Mouse (Mus musculus): ENCODE results near the gene Kctd20.
"Not testable (repeated sequence)": the region's sequence is repeated elsewhere in the genome, so short reads cannot be mapped to it uniquely, and the experiment has no call there.

Gene Kctd20

DNA sequence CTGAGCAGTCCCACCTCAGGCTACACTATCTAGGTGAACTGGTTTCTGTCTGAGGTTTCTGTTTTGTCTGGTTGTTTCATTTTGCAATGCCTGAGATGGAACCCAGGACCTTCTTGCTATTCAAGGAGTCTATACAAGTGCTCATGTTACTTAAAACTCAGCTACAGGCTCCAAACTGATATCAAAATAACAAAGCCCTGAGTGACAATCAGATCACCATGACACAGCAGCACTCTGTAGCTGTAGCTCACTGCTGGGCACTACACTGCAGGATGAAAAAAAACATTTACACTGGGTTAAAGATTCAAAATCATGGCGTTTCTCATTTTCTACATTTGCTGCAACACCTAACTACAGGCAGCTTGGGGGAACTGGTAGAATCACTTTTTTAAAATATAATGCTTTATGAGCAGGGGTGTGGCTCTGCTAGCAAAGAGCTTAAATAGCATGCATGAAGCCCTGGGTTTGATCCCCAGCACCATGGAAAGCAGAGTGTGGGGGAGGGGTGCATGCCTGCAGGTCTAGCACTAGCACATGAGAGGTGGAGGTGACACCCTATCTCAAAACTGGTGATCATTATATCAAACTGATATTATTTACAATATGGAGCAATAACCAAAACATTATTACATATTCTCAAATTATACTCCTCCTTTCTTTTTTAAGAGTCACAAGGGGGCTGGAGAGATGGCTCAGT is 33.1 kb downstream of the Kctd20 start:
- no peak for DNase-seq (ENCODE audit: low spot score)

- DNase-seq (ENCODE audit: low spot score), result no peak
These were observed 35.1 kb downstream of the Kctd20 start for GRCm38 (mm10) chr17:28986833-28987232.

GRCm38 (mm10) chr17:28987713-28988112 is 36.0 kb downstream of the Kctd20 start:
- DNase-seq (ENCODE audit: low spot score), result no peak

DNA sequence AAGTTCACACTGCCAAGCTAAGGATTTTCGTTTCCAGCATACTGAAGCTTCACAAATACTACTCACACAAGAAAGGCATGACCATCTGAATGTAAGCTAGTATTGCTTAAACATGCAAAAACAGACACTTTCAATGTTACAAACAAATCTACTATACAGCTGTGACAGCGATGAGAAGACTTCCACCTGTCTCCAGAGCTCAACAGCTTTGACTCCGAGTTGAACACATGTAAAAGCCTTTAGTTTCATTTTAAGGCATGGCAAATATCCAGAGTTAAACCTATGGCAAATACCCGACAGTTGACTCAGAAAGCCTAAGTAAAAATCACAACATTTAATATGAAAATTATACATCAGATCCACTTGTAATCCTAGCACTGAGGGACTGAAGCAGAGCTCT is 36.5 kb downstream of the Kctd20 start:
- DNase-seq (ENCODE audit: low spot score), result no peak

GRCm38 (mm10) chr17:28988996-28989395 is 37.2 kb downstream of the Kctd20 start:
- no peak for DNase-seq (ENCODE audit: low spot score)

DNA sequence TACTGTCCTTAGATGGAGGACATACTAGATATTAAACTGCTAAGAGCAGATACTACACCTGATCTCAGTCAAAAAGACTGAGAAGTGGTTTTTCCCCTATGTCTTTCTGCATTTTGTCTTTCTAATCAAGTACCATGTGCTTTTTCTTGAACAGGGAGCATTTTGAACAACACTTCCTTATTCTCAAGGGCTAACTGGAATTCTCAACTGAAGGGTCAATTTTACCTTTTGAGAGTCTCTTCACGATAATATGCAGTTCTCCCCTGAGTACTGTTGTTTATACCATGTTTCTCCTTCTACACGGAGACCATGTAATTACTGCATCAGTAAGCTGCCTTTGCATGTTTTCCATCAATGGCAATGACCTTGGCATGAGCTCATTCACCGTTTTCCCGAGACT is 38.3 kb downstream of the Kctd20 start:
- no peak for DNase-seq (ENCODE audit: low spot score)

GRCm38 (mm10) chr17:28991286-28991685 is 39.5 kb downstream of the Kctd20 start:
- DNase-seq (ENCODE audit: low spot score), result no peak

DNA sequence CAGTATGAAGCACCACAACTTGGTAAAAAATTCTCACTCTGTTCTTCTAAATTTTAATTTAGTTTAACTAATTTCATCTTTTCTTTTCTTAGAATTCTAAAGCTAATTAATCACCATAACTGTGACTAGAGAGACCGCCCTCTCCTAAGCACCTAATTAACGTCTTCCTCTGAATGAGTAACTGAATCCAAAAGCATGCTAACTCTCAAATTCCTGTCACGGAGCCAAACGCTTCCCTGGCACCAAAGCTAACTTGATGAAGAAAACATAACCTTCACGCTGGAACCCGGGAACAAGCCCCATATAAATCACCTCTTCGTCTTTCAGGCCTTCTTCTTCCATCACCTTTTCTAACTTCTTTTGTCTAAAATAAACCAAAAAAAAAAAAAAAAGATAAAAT is 40.4 kb downstream of the Kctd20 start:
- no peak for DNase-seq (ENCODE audit: low spot score)

GRCm38 (mm10) chr17:28993004-28993403 is 41.3 kb downstream of the Kctd20 start:
- not testable (repeated sequence) for DNase-seq (ENCODE audit: low spot score)

DNA sequence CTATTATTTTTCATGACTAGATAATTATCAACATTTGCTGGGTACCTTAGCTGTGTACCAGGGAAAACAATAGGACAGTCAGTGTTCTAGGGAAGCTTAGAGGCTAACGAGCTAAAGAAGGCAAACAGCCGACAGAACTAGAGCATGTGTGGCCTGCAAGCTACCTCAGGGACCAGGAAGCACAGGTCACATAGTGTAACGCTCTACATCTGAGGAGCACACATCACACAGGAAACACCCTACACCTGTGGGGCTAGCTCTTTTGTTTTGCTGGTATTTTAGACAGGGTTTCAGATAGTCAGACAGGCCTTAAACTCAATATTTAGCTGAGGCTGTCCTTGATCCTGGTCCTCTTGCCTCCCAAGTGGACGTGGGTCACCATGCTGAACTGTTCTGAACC is 42.9 kb downstream of the Kctd20 start:
- no peak for DNase-seq (ENCODE audit: low spot score)

- DNase-seq (ENCODE audit: low spot score), result no peak
These were observed 48.7 kb downstream of the Kctd20 start for GRCm38 (mm10) chr17:29000465-29000864.

DNA sequence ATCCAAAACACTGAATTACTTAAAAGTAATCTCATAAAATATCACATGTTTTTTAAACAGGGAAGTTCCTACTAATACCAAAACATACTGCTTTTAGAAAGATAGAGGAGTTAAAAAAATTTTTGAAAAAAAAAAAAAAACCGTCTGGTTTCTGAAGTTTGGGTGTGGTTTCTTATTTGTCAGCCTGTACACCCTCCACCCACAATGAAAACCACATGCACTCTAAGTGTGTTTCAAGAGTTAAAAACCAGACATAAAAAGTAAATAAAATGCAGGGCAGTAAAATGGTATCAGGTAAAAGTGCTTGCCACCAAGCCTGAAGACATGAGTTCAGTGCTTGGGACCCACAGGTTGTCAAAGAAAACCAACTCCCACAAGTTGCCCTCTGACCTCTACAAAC is 52.0 kb downstream of the Kctd20 start:
- DNase-seq (ENCODE audit: low spot score), result no peak

GRCm38 (mm10) chr17:29005002-29005401 is 53.3 kb downstream of the Kctd20 start:
- DNase-seq (ENCODE audit: low spot score), result no peak

DNA sequence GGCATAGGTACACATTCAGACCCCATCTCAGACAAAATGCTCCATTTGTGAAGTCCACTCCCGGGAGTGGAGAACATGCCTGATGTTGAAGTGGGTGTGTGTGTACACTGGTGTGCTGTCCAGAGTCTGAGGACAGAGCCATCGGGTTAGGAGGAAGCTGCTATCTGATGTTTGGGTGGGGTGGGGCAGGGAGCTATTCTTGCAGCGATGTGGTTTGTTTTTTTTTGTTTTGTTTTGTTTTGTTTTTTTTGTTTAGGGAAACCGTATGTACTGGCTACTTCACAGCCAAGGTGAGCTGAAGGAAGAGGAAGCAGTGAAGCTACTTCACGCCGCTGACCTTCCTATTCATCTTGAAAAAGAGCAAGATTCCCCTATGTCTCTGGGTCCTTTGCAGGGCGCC is 55.1 kb downstream of the Kctd20 start:
- DNase-seq (ENCODE audit: low spot score), result no peak

DNA sequence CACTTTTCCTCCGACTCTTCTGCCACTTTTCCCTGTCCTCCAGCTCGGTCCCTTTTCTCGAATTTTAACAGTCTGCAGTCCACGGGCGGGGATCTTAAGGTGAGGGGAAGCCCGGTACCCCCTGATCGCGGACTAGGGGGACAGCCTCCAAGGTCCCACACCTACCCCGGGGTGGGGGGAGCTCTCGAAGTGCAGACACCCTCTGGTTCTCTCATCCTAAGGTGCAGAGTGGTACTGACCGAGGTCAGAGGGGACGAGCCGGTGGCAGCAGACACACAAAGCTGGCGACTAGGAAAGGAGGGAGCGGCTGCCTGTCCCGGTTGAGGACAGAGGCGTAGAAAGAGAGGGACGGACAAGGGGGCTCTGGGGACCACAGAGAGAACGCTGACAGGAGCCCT is 55.5 kb downstream of the Kctd20 start:
- no peak for DNase-seq (ENCODE audit: low spot score)

GRCm38 (mm10) chr17:29007641-29008325 is 56.0 kb downstream of the Kctd20 start, which contains the start of gene Stk38:
TSS of gene Stk38 (minus strand) at chr17:29007995.
- DNase-seq (ENCODE audit: low spot score), result peak; percentile 85

GRCm38 (mm10) chr17:29008326-29008650 is 56.5 kb downstream of the Kctd20 start:
- DNase-seq (ENCODE audit: low spot score), result no peak

DNA sequence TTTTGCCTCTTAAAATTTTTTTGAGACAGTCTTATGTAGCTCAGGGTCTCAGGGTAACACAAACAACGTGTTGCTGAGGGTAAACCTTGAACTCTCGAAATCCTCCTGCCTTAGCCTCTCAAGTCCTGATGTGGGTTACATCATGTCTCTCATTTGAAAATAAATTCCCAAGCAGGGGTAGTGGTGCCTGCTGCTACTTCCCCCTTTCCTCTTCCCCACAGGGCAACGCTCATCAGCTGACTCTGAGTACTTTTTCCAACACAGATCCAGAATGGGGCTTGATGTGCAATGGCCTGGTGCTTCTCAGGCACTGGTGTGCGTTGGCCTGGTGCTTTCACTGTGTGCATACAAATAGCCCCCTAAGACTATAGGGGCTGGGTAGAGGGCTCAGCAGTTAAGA is 57.4 kb downstream of the Kctd20 start:
- no peak for DNase-seq (ENCODE audit: low spot score)

- DNase-seq (ENCODE audit: low spot score), result no peak
These were observed 62.5 kb downstream of the Kctd20 start for GRCm38 (mm10) chr17:29014235-29014634.

GRCm38 (mm10) chr17:29015638-29016037 is 63.9 kb downstream of the Kctd20 start:
- DNase-seq (ENCODE audit: low spot score), result no peak

GRCm38 (mm10) chr17:29016705-29017104 is 65.0 kb downstream of the Kctd20 start:
- DNase-seq (ENCODE audit: low spot score), result no peak

DNA sequence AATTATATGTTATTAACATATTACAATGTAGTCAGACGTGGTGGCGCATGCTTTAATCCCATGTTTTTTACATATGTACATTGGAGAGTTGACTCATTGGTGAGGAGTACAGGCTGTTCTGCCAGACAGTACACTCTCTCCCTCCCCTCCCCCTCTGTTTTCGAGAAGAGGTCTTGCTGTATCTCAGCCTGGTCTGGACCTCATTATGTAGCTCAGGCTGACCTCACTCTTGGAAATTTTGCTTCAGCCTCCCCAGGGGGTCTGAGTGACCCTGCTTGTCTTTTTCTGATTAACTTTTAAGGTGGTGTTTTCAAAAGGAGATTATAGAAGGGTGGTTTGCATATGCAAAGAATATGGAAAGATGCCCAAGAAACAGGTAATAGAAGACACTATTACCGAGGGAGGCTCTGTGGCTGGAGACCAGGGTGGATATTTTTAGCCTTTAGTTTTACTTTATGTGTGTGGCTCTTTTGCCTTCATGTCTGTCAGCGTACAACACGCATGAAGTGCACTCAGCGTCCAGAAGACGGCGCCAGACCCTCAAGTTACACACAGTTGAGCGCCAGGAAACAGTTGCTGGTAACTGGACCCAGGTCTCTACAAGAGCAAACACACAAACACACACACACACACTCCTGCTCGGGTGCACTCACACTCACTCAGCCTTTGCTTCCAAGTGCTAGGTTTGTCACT is 66.7 kb downstream of the Kctd20 start:
- no peak for DNase-seq (ENCODE audit: low spot score)

All from left cerebral cortex, adult 11 months (tissue).